Mouse (Mus musculus): ENCODE data around the gene Clcn7.

DNA sequence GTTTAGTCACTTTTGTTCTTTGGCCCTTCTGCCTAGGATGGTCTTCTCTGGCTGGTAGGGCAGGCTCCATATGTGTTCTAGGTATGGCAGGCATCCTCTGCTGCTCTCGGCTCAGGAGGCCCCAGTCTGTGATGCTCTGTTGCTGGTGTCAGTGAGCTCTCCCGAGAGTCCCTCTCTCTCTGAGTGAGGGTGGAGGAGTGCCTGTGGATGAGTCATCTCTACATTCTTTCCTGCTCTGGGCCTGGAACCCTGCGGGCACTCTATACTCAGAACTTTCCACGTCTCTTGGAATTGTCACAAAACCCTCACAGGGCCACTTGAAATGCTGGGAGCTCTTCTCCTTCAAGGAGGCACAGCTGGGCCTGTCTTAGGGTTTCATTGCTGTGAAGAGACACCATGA lies 78.5 kb downstream of the Clcn7 start:
- TF ChIP-seq POLR2A (IDR thresholded peaks at IDR 0.05; ENCODE audit: insufficient read length, low read depth) (no peak), MAX (IDR thresholded peaks at IDR 0.05; ENCODE audit: low read depth) (no peak), E2F4 (IDR thresholded peaks at IDR 0.05; ENCODE audit: insufficient read depth) (no peak), POLR2AphosphoS2 (IDR thresholded peaks at IDR 0.05; ENCODE audit: insufficient read length, low read depth) (no peak), MYOG (IDR thresholded peaks at IDR 0.05; ENCODE audit: control insufficient read depth in 1 of 3, insufficient read depth in 1 of 3, insufficient read length in 2 of 3, low read depth in 2 of 3) (no peak), MYOD1 (IDR thresholded peaks at IDR 0.05; ENCODE audit: control insufficient read depth in 1 of 3, insufficient read length in 2 of 3, low read depth in 2 of 3) (no peak), REST (IDR thresholded peaks at IDR 0.05; ENCODE audit: insufficient read depth, insufficient read length) (no peak), TCF3 (IDR thresholded peaks at IDR 0.05; ENCODE audit: insufficient read length, low read depth) (no peak)
